Mouse (Mus musculus) naive thymus-derived CD4-positive, alpha-beta T cell, adult 2 months (primary cell): ENCODE data around the gene Rbm6.

ENCODE experiments used
- DNase-seq: peaks from one replicate; pipeline ENCODE4 v3.0.0-alpha.2; 2011; ENCODE audit warnings: low read depth

Gene Rbm6

GRCm38 (mm10) chr9:107873137-107873536 lies at the start of gene Rbm6:
Gene Rbm6 (minus strand): TSS chr9:107873237.
- no peak for DNase-seq

- no peak for DNase-seq
Measured at GRCm38 (mm10) chr9:107919441-107919840, 46.4 kb upstream of the Rbm6 start.

GRCm38 (mm10) chr9:107918884-107919283 lies 45.8 kb upstream of the Rbm6 start:
- no peak for DNase-seq

GRCm38 (mm10) chr9:107917895-107918608 lies 45.0 kb upstream of the Rbm6 start:
- no peak for DNase-seq

GRCm38 (mm10) chr9:107914764-107915420 lies 41.9 kb upstream of the Rbm6 start:
- DNase-seq, result no peak

- DNase-seq, result no peak
Measured at GRCm38 (mm10) chr9:107910025-107910769, 37.2 kb upstream of the Rbm6 start.

GRCm38 (mm10) chr9:107908410-107909158 lies 35.5 kb upstream of the Rbm6 start:
- no peak for DNase-seq

- no peak for DNase-seq
Measured at GRCm38 (mm10) chr9:107907801-107908120, 34.7 kb upstream of the Rbm6 start.

GRCm38 (mm10) chr9:107906967-107907800 lies 34.1 kb upstream of the Rbm6 start:
- no peak for DNase-seq

- DNase-seq, result peak; percentile 39
Measured at GRCm38 (mm10) chr9:107906252-107906966, 33.4 kb upstream of the Rbm6 start, which contains the start of gene Mst1r. Gene Mst1r (plus strand): TSS chr9:107906873.

GRCm38 (mm10) chr9:107904726-107905125 lies 31.7 kb upstream of the Rbm6 start:
- peak; percentile 91 for DNase-seq

GRCm38 (mm10) chr9:107901627-107901914 lies 28.5 kb upstream of the Rbm6 start:
- DNase-seq, result no peak

- DNase-seq, result peak; percentile 19
Measured at GRCm38 (mm10) chr9:107900840-107901626, 28.0 kb upstream of the Rbm6 start.

GRCm38 (mm10) chr9:107899855-107900254 lies 26.8 kb upstream of the Rbm6 start:
- no peak for DNase-seq

- no peak for DNase-seq
Measured at GRCm38 (mm10) chr9:107898563-107898962, 25.5 kb upstream of the Rbm6 start.

GRCm38 (mm10) chr9:107891023-107891422 lies 18.0 kb upstream of the Rbm6 start:
- peak; percentile 52 for DNase-seq

GRCm38 (mm10) chr9:107890260-107890659 lies 17.2 kb upstream of the Rbm6 start:
- DNase-seq, result no peak

- DNase-seq, result peak; percentile 74
Measured at GRCm38 (mm10) chr9:107888267-107888850, 15.3 kb upstream of the Rbm6 start.

GRCm38 (mm10) chr9:107887804-107888266 lies 14.8 kb upstream of the Rbm6 start, which contains the start of gene Mon1a:
Gene Mon1a (plus strand): TSS chr9:107888151.
- peak; percentile 93 for DNase-seq
